Mouse (Mus musculus) mouse embryonic stem cell (cell line): Measurements from ENCODE around the gene Grip1.

Experiments used
- in situ Hi-C, 2 experiments: fragments of 300-500 bp; cut with MboI; formaldehyde crosslinking; loops; 1 replicate in 1 of 2; 3 replicates in 1 of 2; pipeline ENCODE4 v1.14.3; 2019 to 2020; ENCODE audit warnings: low sequenced_read_pairs in 2 of 2, low pct_unique_long_range_greater_than_20kb in 1 of 2, mixed read lengths in 1 of 2; ENCODE audit not compliant: unreplicated experiment in 1 of 2

Gene Grip1

GRCm38 (mm10) chr10:119943906-119944305, 490.3 kb downstream of the Grip1 start:
- in situ Hi-C loops = no loop called here

DNA sequence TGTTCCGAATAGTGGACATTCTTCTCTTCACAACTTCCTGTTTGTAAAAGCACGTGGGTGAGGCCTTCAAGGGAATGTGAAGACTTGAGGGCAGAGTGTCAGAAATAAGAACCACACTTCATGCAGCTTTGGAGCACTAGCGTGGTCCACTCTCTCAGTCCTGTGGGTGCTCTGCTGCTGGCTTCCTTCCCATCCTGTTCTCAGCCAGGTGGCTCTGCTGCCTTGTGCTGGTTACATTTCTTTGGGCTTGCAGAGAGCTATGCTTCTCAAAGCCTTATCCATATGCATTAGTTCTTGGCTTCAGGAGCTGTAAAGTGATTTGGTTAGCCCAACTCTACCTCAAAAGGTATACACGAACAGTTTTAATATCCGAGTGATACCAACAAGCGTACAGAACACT, 497.8 kb downstream of the Grip1 start:
- in situ Hi-C loops = no loop called here

DNA sequence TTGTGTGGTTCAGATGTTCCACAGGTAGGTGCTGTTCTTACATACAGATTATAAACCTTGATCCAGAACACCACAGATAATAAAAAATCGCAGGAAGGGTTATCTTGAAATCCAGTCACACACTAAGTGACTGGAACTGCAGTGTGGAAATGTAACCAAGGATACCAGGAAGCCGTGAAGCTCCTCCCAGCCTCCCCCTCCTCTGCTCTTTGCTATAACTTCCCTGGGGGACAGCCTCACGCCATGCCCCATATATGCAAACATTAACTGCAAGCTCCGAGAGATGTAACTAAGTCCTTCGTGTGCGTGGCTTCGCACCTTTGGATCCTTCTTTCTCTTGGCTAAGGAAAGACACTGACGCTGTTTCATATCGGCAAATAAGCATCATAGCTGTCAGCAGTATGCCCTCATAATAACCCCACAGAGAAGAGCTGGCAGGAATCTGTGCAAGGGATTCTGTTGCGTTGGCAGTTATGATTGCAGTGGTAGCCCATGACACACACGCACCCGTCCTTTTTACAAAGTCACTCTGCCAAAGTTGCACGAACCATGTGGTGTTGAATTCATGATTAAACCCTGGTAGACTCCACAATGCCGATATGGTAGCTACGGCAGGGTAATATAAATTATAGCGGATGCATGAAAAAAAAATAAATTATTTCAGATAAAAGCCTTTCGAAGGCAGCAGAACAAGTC, 503.8 kb downstream of the Grip1 start:
- in situ Hi-C loops = no loop called here

- in situ Hi-C loops = no loop called here
Measured at GRCm38 (mm10) chr10:119960915-119961314, 507.3 kb downstream of the Grip1 start.

- in situ Hi-C loops = no loop called here
Measured at GRCm38 (mm10) chr10:119966321-119966720, 512.7 kb downstream of the Grip1 start.

GRCm38 (mm10) chr10:119979396-119979795, 525.8 kb downstream of the Grip1 start:
- in situ Hi-C loops = no loop called here

- in situ Hi-C loops = no loop called here
Measured at GRCm38 (mm10) chr10:119980032-119980431, 526.4 kb downstream of the Grip1 start.

DNA sequence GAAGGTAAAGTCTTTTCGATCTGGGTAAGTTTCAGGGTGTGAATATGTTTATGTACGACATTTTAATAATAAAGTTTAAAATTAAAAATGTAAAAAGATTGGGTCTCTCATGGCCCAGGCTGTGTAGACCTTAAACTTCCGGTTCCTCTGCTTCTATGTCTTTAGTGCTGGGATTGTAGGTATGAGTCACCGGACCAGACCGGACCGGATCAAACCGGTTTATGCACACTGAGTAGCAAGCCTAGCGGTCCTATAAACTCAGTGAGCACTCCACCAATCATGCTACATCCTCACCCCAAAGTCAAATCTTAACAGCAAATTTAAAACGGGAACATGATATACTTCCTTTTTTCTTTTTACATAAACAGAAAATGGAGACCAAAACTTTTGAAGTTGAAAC, 530.7 kb downstream of the Grip1 start:
- in situ Hi-C loops = no loop called here

GRCm38 (mm10) chr10:119998475-119998874, 544.8 kb downstream of the Grip1 start:
- in situ Hi-C loops = no loop called here

GRCm38 (mm10) chr10:120002149-120002548, 548.5 kb downstream of the Grip1 start:
- in situ Hi-C loops = no loop called here

- in situ Hi-C loops = no loop called here
Measured at GRCm38 (mm10) chr10:120004096-120004495, 550.5 kb downstream of the Grip1 start.

DNA sequence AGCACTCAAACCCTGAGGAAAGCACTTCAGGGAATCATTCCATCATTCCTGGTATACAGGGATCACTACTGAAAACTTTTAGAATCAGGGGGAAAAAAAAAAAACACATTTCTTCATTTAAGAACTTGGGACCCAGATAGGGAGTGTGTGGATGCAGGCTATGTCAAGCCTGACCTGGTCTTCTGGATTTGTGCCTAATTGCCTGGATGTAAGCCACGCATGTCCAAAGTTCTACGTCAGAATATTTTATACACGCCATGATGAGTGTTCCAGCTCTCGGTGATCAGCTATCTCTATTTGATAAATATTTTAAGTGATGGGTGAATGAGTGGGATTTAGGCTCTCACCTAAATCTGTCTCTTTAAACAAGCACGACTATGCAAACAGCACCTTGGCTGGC, 552.0 kb downstream of the Grip1 start:
- in situ Hi-C loops = no loop called here

- in situ Hi-C loops = no loop called here
Measured at GRCm38 (mm10) chr10:120012331-120012730, 558.7 kb downstream of the Grip1 start.

GRCm38 (mm10) chr10:120015117-120015516, 561.5 kb downstream of the Grip1 start:
- in situ Hi-C loops = no loop called here

- in situ Hi-C loops = no loop called here
Measured at GRCm38 (mm10) chr10:120026437-120026836, 572.8 kb downstream of the Grip1 start.

GRCm38 (mm10) chr10:120030901-120031300, 577.3 kb downstream of the Grip1 start:
- in situ Hi-C loops = no loop called here

GRCm38 (mm10) chr10:120031316-120031715, 577.7 kb downstream of the Grip1 start:
- in situ Hi-C loops = no loop called here

DNA sequence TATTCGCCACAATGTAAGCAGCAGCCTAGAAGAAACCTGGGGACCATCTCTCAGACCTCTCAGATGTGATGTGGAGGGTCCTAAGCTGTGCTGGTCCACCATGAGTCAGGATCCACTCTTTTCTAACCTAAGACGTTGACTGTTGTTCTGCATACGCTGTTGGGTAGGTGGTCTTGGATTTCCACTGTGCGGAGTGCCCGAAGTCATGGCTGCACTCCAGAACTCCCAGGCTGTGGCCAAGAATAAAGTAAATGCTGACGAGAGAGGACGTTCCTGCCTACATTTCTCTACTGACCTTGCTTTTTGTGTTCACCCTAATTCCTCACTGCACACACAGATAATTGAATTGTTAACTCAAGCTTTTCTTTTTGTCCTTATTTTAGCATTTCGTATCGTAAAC, 580.2 kb downstream of the Grip1 start:
- in situ Hi-C loops = no loop called here

- in situ Hi-C loops = no loop called here
Measured at GRCm38 (mm10) chr10:120035211-120035733, 581.6 kb downstream of the Grip1 start.

- in situ Hi-C loops = no loop called here
Measured at GRCm38 (mm10) chr10:120035824-120036223, 582.2 kb downstream of the Grip1 start.
